Mouse (Mus musculus): ENCODE results near the gene Dusp11.

DNA sequence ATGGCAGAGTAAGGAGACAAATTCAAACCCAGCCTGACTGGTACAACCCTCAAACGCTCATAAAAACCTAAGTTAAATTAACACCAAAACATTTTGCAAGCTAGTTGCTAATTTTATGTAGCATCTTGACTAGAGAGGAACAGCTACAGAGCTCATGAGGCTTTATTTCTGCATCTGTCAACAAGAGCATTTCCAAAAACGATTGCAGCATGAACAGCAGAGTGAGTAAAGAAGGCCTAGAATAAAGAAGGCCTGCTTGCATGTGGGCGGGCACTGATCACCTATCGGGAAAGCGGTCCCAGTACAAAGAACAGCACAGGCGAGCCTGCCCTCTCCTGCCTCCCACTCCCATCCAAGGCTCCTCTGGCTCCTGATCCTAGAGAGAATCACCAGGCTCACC, 12.9 kb downstream of the Dusp11 start:
- TF ChIP-seq CTCF (IDR thresholded peaks at IDR 0.05; ENCODE audit: control insufficient read depth, insufficient read depth, insufficient read length): no peak
- no peak for TF ChIP-seq USF1 (IDR thresholded peaks at IDR 0.05; ENCODE audit: low read depth)
- TF ChIP-seq CEBPB (IDR thresholded peaks at IDR 0.05; ENCODE audit: low read depth): no peak
- TF ChIP-seq MYOD1 (IDR thresholded peaks at IDR 0.05; ENCODE audit: control insufficient read depth, insufficient read length, low read depth): no peak
- TF ChIP-seq MAX (IDR thresholded peaks at IDR 0.05): no peak
- TF ChIP-seq MYOG (IDR thresholded peaks at IDR 0.05; ENCODE audit: control insufficient read depth, extremely low read depth, insufficient read length): no peak
- no peak for TF ChIP-seq FOSL1 (IDR thresholded peaks at IDR 0.05; ENCODE audit: insufficient read depth, low read length, poor library complexity, severe bottlenecking)
